Mouse (Mus musculus) ES-E14 (cell line): Measurements from ENCODE around the gene Nat10. TPM values are rescaled to one million over a fixed set of nuclear protein-coding genes. Genes with fewer than 3 reads are reported as not detected.

ENCODE experiments used
- DNase-seq: peaks from one replicate; pipeline ENCODE4 v3.0.0-alpha.2; 2013; ENCODE audit warnings: low read depth, low spot score
- H3K27ac ChIP-seq: 2 replicates; pipeline ENCODE4 v1.5.1; 2012; ENCODE audit warnings: low read depth, mild to moderate bottlenecking, low read length, moderate library complexity, mixed read lengths; ENCODE audit not compliant: poor library complexity, insufficient read depth, severe bottlenecking
- H3K36me3 ChIP-seq: 2 replicates; pipeline ENCODE4 v1.6.1; 2012; ENCODE audit warnings: mild to moderate bottlenecking, low read length, moderate library complexity, mixed read lengths; ENCODE audit not compliant: control insufficient read depth, poor library complexity, insufficient read depth, severe bottlenecking
- H3K4me1 ChIP-seq, 2 experiments: fragments of 150-350 bp in 1 of 2; sonication (generic) in 1 of 2; 2 replicates each; pipeline ENCODE4 v1.6.1; 2012; ENCODE audit warnings: low read length in 2 of 2, mild to moderate bottlenecking in 1 of 2, mixed read lengths in 1 of 2; ENCODE audit not compliant: control insufficient read depth in 2 of 2, insufficient read depth in 2 of 2, poor library complexity in 1 of 2
- H3K4me3 ChIP-seq, 2 experiments: fragments of 150-350 bp in 1 of 2; sonication (generic) in 1 of 2; 2 replicates each; pipeline ENCODE4 v1.5.1; 2012; ENCODE audit warnings: low read length in 2 of 2, low read depth in 1 of 2, mild to moderate bottlenecking in 1 of 2, mixed read lengths in 1 of 2; ENCODE audit not compliant: insufficient read depth in 1 of 2, poor library complexity in 1 of 2, severe bottlenecking in 1 of 2
- H3K9ac ChIP-seq: 2 replicates; pipeline ENCODE4 v1.6.1; 2012; ENCODE audit warnings: low read depth, mild to moderate bottlenecking, low read length, mixed read lengths; ENCODE audit not compliant: poor library complexity, insufficient read depth, severe bottlenecking
- H3K9me3 ChIP-seq: fragments of 150-350 bp; sonication (generic); 2 replicates; pipeline ENCODE4 v1.6.1; 2012; ENCODE audit warnings: low read depth, mild to moderate bottlenecking, low read length; ENCODE audit not compliant: control insufficient read depth, insufficient read depth
- CHD2 ChIP-seq: IDR thresholded peaks from 2 replicates; pipeline ENCODE4 v1.6.1; 2014; ENCODE audit warnings: mild to moderate bottlenecking, low read depth, low read length, inconsistent platforms
- HCFC1 ChIP-seq: IDR thresholded peaks from 2 replicates; pipeline ENCODE4 v1.6.1; 2012; ENCODE audit warnings: low read length, inconsistent platforms, borderline replicate concordance; ENCODE audit not compliant: insufficient read depth
- MAFK ChIP-seq: IDR thresholded peaks from 2 replicates; pipeline ENCODE4 v1.6.1; 2014; ENCODE audit warnings: mild to moderate bottlenecking, low read depth, low read length, inconsistent platforms; ENCODE audit not compliant: insufficient read depth
- ZC3H11A ChIP-seq: IDR thresholded peaks from 2 replicates; pipeline ENCODE4 v1.6.1; 2012; ENCODE audit warnings: low read depth, mild to moderate bottlenecking, inconsistent platforms, low read length, borderline replicate concordance
- ZNF384 ChIP-seq: IDR thresholded peaks from 2 replicates; pipeline ENCODE4 v1.6.1; 2012; ENCODE audit warnings: low read depth, low read length, inconsistent platforms
- in situ Hi-C, 2 experiments: fragments of 600-800 bp; cut with MboI; formaldehyde crosslinking; loops; one replicate each; pipeline ENCODE4 v1.15.1; 2025; ENCODE audit warnings: low sequenced_read_pairs in 2 of 2, inconsistent platforms in 1 of 2; ENCODE audit not compliant: unreplicated experiment in 2 of 2
- total RNA-seq: library from RNA; depleted of rRNA; stranded (reverse); fragments of 300-350 nt; gene quantifications from 2 replicates; pipeline ENCODE4 v1.2.3, GENCODE M21; 2012

Nat10 gene
- total RNA-seq, 1 experiment = 77.0 TPM

DNA sequence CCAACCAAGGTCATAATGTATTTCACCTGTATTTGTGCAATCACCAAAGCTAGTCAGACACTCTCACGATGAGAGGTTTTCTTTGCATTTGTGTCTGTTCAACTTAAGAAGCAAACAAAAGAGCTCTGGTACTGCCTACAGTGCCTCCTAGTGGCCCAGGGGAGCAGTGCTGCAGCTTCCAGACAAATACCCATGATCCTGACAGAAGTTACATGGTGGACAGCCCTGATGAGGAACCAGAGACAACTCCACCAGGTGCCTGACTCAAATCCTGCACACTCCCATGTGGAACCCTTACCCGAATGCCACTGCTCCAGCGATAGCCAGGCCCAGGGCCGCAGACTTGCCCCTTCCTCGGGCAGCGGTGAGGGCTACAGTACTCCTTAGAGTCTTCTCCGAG lies 17.1 kb downstream of the Nat10 start:
- H3K36me3 ChIP-seq = peaks cover 55% of the 10 kb centered on the region
- no peaks in the 10 kb centered on the region for H3K9me3 ChIP-seq
- H3K27ac ChIP-seq = no peak overlapping the region
- DNase-seq = peak; percentile 74
- in situ Hi-C loops = no loop called here
- H3K4me1 ChIP-seq = peaks cover 0 to 4% of the 10 kb centered on the region in 2 experiments; a peak in 1 of 4 replicates
- TF ChIP-seq MAFK (no peak), ZC3H11A (no peak), ZNF384 (no peak), CHD2 (no peak), HCFC1 (no peak)
- no peak overlapping the region for H3K4me3 ChIP-seq
- H3K9ac ChIP-seq = no peak overlapping the region

DNA sequence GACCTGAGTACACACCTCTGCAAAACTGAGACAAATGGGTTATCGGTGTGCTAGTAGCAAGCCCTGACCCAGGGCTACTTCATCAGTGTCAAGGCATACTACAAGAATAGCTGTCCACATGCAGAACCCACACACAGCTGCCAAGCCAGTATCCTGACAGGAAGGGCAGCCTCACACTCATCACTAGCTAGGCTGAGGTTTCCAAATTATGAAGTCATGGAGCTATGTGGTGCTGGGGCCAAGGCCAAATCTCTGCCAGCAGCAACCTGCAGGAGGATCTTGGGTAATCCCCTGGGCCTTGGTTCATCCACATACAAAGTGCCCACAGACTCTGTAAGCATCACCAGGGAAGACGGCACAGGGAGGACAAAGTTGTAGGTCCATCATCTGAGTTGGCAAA lies 17.5 kb downstream of the Nat10 start:
- no peak for TF ChIP-seq MAFK
- no peak for TF ChIP-seq ZC3H11A
- TF ChIP-seq ZNF384 = no peak
- no peak for TF ChIP-seq HCFC1
- no peak for TF ChIP-seq CHD2
- no peaks in the 10 kb centered on the region for H3K9me3 ChIP-seq
- H3K36me3 ChIP-seq = peaks cover 57% of the 10 kb centered on the region
- peaks cover 0 to 4% of the 10 kb centered on the region in 2 experiments; a peak in 1 of 4 replicates for H3K4me1 ChIP-seq
- H3K9ac ChIP-seq = no peak overlapping the region
- H3K27ac ChIP-seq = no peak overlapping the region
- in situ Hi-C loops = no loop called here
- no peak overlapping the region for H3K4me3 ChIP-seq
- DNase-seq = no peak

DNA sequence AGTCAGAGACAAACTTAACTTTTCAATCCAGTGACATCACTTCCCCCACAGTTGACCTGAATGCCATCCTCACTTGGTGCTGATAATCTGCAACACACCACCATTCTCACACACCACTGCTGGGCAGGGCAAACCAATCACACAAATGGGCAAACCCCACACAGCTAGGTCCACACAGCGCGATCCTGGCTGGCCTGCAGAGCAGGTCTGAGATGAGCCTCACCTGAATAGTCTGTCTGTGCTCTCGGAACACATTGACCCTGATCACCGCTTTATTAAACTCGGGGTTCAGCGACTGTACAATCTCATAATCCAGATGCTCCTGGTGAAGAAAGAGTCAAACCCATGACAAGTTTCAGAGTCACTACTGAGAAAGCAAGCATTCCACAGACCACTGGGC lies 18.2 kb downstream of the Nat10 start:
- Histone ChIP-seq H3K4me3 (no peak overlapping the region), H3K9me3 (no peaks in the 10 kb centered on the region), H3K27ac (no peak overlapping the region), H3K36me3 (peaks cover 53% of the 10 kb centered on the region), H3K4me1 (peaks cover 0 to 1% of the 10 kb centered on the region in 2 experiments; a peak in 1 of 4 replicates), H3K9ac (no peak overlapping the region)
- TF ChIP-seq CHD2 (no peak), MAFK (no peak), ZNF384 (no peak), HCFC1 (no peak), ZC3H11A (no peak)
- in situ Hi-C loops = no loop called here
- DNase-seq = no peak

DNA sequence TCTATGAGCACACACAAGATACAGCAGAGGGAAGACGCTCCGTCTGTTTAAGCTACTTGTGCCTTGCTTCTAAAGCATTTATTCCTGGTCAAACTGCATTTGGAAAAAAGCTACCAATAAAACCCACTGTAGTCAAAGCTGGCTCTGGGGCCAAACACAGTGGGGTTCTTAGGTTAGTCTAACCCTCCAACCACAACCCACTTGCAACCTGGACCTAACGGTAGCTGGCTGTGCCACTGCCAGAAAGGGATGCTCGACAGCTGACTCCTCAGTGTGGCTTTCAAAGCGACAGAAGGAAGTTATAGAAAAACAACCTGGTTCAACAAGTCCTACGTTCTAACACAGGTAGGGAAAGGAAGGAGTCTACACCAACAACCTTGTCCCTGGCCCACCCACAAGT lies 29.6 kb downstream of the Nat10 start:
- peaks cover 82% of the 10 kb centered on the region for H3K36me3 ChIP-seq
- in situ Hi-C loops = no loop called here
- 0 out of 4 replicates have a peak, but pooled peaks cover 1 to 5% of the 10 kb centered on the region in 2 experiments for H3K4me1 ChIP-seq
- H3K4me3 ChIP-seq = no peak overlapping the region
- no peak for TF ChIP-seq MAFK
- TF ChIP-seq ZNF384 = no peak
- TF ChIP-seq ZC3H11A = no peak
- no peak for TF ChIP-seq HCFC1
- no peak for TF ChIP-seq CHD2
- no peak overlapping the region for H3K27ac ChIP-seq
- H3K9me3 ChIP-seq = no peaks in the 10 kb centered on the region
- H3K9ac ChIP-seq = no peak overlapping the region
- DNase-seq = no peak

DNA sequence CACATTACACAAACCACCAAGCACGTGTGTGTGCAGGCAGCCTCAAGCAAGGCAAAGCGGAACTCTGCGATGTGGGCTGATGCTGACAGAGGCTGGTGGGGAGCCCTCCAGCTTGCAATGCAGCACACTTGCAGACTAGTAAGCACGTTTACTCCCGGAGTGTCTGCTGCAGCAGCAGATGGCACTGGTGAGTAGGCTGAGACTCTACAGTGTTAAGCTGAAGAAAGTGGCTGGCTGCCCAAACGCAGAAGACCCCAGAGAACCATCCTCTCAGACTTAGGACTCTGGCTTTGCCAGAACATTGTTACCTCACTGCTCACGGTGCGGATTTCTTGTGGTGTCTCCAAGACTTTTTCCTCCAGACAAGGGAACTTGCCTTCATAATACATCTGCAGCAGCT lies 30.1 kb downstream of the Nat10 start:
- Histone ChIP-seq H3K27ac (no peak overlapping the region), H3K4me3 (no peak overlapping the region), H3K9ac (no peak overlapping the region), H3K9me3 (no peaks in the 10 kb centered on the region), H3K36me3 (peaks cover 86% of the 10 kb centered on the region), H3K4me1 (0 out of 4 replicates have a peak, but pooled peaks cover 1 to 5% of the 10 kb centered on the region in 2 experiments)
- in situ Hi-C loops = no loop called here
- no peak for DNase-seq
- TF ChIP-seq CHD2 (no peak), HCFC1 (no peak), MAFK (no peak), ZC3H11A (no peak), ZNF384 (no peak)
